Mouse (Mus musculus) urinary bladder, postnatal 4 days (tissue): ENCODE results near the gene Spata25.
"Not testable (repeated sequence)": the region's sequence is repeated elsewhere in the genome, so short reads cannot be mapped to it uniquely, and the experiment has no call there.

Experiments used
- DNase-seq, 2 experiments: peaks; one replicate each; pipeline ENCODE4 v3.0.0; 2021 to 2022; ENCODE audit warnings: low spot score in 2 of 2

The Spata25 gene

GRCm38 (mm10) chr2:164805332-164805718, 23.0 kb downstream of the Spata25 start:
- no peak for DNase-seq

DNA sequence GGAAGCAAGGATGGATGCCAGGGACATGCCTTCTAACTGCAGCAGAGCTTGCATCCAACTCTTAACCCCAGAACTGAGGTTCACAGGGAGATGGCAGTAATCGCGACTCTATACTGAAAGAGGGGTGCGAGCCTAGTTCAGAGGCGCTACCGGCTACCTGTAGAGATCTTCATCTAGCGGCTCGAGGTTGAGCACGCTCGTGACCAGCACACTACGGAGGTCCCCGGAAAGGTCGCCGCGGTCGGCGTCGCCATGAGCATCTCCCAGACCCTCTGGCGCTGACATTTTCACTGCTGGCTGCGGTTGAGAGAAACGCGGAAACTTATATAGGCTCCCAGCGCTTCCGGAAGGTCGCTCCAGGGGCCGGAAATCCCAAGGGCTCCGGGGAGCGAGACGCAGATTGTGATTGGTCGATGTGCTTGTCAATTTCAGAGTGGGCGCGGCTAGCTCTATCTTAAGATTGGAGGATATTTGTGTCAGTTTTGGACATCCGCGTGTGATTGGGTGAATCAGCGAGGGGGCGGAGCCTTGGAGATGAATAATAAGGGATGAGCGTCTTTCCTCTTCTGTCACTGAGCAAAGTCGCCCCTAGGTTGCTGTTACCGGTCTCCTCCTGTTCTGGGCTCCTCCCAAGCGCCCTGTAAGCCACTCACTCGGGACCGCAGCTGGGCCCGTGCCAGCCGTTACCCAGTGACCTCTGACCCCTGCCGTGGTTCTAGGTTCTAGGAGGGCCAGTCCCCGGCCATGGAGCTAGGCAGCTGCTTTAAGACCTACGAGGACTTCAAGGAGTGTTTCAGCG, 23.6 kb downstream of the Spata25 start, which contains the start of the genes Acot8 and Zswim3:
Acot8 (minus strand) TSS at position 350 of the 799 bp plus-strand sequence.
Zswim3 (plus strand) TSS at position 566 of the 799 bp plus-strand sequence.
- DNase-seq, result peak; percentile 96 to 97

GRCm38 (mm10) chr2:164803921-164804313, 24.4 kb downstream of the Spata25 start:
- DNase-seq, result no peak

- no peak for DNase-seq
Measured at GRCm38 (mm10) chr2:164803201-164803920, 25.0 kb downstream of the Spata25 start.

DNA sequence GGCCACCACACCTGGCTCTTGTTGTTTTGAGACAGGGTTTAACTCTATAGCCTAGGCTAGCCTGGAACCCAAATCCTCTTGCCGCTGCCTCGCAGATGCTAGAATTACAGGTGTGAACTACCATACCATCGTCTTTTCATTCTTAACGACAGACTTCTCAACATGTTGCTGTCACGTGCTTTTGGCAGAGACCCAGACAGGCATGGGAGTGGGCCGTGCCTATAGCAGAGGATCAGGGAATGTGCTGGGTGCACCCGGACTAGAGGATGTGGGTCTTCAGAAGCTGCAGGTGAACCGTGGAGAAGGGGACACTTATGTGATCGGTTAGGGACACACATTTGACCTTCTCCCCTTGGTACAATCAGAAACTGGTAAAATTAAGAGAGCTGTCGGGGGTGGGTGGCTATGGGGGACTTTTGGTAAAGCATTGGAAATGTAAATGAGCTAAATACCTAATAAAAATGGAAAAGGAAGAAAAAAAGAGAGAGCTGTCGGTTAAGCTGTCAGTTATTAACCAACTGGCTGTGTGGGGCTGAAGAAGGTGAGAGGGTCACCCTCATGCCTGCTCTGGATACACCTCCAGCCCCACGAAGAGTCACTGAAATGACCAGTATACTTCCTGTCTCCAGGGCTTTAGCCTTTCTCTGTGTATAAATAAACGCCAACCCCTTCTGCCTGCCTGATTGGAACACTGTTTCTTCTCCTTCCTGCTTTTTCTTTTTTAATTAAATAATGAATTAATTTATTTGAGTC, 27.9 kb downstream of the Spata25 start:
- DNase-seq, result no peak

- DNase-seq, result not testable (repeated sequence)
Measured at GRCm38 (mm10) chr2:164798554-164798953, 29.8 kb downstream of the Spata25 start.

- no peak for DNase-seq
Measured at GRCm38 (mm10) chr2:164795868-164796267, 32.5 kb downstream of the Spata25 start.

GRCm38 (mm10) chr2:164794293-164794692, 34.0 kb downstream of the Spata25 start:
- peak; percentile 72 to 85 for DNase-seq

DNA sequence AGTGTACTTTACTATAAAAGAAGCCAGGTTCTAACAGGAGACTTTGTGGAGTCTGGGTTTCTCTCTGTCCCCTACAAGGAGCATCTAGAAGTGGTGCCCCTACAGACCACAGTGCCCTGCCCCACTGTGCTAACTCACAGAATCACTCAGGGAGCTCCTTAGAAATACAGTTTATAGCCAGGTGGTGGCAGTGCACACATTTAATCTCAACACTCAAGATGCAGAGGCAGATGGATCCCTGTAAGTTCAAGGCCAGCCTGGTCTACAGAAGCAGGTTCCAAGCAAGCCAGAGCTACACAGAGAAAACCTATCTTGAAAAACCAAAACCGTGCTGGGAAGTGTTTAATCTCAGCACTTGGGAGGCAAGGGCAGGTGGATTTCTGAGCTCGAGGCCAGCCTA, 34.6 kb downstream of the Spata25 start:
- no peak for DNase-seq

- DNase-seq, result no peak
Measured at GRCm38 (mm10) chr2:164793236-164793635, 35.1 kb downstream of the Spata25 start.

- no peak for DNase-seq
Measured at GRCm38 (mm10) chr2:164792400-164793190, 35.7 kb downstream of the Spata25 start.

DNA sequence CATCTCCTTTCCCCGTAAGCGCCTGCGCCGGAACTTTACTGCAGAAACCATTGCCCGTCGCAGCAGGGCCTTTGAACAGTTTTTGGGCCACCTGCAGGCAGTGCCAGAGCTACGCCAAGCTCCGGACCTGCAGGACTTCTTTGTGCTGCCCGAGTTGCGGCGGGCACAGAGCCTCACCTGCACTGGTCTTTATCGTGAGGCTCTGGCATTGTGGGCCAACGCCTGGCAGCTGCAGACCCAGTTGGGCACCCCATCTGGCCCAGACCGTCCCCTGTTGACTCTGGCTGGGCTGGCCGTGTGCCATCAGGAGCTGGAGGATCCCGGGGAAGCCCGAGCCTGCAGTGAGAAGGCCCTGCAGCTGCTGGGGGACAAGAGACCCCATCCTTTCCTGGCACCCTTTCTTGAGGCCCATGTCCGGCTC, 36.5 kb downstream of the Spata25 start:
- no peak for DNase-seq

DNA sequence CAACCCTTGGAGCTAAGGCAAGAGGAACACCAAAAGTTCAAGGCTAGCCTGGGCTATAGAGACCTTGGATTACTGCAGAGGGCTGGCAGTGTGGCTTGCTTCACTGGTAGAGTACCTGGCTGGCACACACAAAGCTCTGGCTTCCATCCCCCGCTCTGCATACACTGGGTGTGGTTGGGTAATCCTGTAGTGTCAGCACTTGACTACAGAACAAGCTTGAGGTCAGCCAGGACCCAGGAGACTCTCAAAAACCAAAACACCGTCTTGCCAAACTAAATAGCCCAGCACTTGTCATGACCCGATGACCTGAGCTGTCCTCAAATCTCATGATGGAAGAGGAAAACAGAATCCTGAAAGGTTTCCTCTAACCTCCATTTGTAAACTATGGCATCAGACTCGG, 37.9 kb downstream of the Spata25 start:
- DNase-seq, result no peak

GRCm38 (mm10) chr2:164788411-164788810, 39.9 kb downstream of the Spata25 start:
- DNase-seq, result no peak

DNA sequence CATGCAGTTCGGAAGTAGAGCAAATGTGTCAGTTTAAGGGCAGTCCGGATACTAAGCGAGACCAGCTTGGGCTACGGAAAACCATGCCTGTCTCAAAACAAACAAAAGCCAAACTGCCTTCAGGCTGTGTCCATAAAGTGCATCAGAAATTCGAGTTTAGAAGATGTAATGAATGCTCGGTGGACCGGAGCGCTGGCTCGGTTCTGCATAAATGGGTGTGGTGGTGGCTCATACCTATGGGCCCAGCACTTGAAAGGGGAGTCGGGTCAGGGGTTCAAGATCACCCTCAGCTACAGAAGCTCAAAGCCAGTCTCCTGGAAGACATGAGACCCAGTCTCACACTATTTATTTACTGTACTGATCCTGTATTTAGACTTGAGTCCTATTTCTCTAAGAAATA, 40.6 kb downstream of the Spata25 start:
- no peak for DNase-seq

GRCm38 (mm10) chr2:164787032-164787431, 41.3 kb downstream of the Spata25 start:
- DNase-seq, result no peak

DNA sequence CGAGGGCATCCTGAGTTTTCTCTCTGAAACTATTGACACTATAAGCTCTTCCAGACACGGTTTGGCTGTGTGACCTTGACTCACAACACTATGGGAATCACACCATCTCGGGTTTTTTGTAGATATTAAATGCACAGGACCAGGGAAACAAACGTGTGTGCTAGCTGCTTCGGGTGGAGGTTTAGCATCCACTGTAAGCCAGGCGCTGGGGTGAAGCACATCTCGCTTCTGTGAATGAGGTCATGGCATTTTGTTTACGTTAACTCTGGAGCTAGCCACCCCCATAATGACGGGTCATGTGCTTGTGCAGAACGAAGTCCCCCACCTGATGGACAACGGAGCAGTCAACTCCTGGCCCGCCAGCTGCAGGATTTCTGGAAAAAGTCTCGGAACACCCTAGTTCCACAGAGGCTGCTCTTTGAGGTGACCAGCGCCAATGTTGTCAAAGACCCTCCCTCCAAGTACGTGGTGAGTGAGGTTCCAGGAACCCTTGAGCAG, 41.9 kb downstream of the Spata25 start:
- no peak for DNase-seq

DNA sequence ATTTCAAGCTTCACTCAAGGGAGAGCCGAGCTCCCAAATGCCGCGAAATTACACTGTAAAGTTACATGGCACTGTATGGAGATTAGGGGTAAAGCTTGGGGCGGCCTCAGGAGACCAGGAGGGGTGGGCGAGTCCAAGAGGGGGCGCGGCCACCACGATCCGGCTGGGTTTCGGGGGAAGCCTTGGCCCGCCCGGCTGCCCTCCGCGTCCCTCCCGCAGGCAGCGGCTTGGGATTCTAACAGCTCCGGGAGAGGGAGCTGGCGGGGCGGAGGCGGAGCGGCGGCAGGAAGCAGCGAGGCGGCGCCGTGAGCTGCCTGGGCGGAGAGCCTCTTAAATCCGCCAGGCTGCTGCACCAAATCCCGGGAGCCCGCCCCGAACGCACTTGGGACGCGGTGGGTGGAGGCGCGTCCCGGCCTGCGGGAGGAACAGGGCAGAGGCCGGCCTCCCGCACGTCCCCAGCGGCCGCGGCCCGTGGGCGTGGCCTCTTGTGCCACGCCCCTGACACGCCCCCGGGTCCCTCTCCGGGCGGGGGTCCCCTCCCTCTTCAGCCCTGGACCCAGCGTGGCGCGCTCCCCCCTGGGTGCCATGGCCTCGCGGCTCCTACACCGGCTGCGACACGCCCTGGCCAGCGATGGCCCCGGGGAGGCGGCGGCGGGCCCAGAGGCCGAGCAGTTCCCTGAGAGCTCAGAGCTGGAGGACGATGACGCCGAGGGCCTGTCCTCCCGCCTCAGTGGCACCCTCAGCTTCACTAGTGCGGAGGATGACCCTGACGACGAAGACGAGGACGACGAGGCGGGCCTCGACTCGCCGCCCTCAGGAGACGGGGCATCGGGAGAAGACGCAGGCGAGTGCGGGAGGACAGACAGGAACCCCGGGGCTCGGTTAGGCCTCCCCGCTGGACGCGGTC, 42.6 kb downstream of the Spata25 start, which contains the start of gene Snx21:
Snx21 (plus strand) TSS at position 343 of the 907 bp plus-strand sequence.
- DNase-seq, result peak; percentile 81 to 89

- DNase-seq, result no peak
Measured at GRCm38 (mm10) chr2:164784869-164785420, 43.4 kb downstream of the Spata25 start.
